Mouse (Mus musculus) myocyte (in vitro differentiated cells): ENCODE data around the gene Itsn1.

Experiments used
- CEBPB ChIP-seq: IDR thresholded peaks from 2 replicates; pipeline ENCODE4 v1.6.1; 2011; ENCODE audit warnings: mild to moderate bottlenecking, moderate library complexity; ENCODE audit not compliant: poor library complexity, insufficient read depth, severe bottlenecking
- E2F4 ChIP-seq: IDR thresholded peaks from one replicate; pipeline ENCODE4 v1.6.1; 2011; ENCODE audit warnings: mild to moderate bottlenecking, control low read depth, moderate library complexity; ENCODE audit not compliant: insufficient read depth
- MAX ChIP-seq: IDR thresholded peaks from one replicate; pipeline ENCODE4 v1.6.1; 2011; ENCODE audit warnings: low read depth, mild to moderate bottlenecking, control low read depth
- MYOD1 ChIP-seq, 3 experiments: IDR thresholded peaks; one replicate each; pipeline ENCODE4 v1.6.1; 2011; ENCODE audit warnings: control low read depth in 2 of 3, low read depth in 2 of 3, mild to moderate bottlenecking in 2 of 3, moderate library complexity in 1 of 3; ENCODE audit not compliant: insufficient read length in 2 of 3, control insufficient read depth in 1 of 3
- MYOG ChIP-seq, 3 experiments: IDR thresholded peaks; one replicate each; pipeline ENCODE4 v1.6.1; 2011; ENCODE audit warnings: control low read depth in 2 of 3, low read depth in 2 of 3, mild to moderate bottlenecking in 2 of 3; ENCODE audit not compliant: insufficient read length in 2 of 3, control insufficient read depth in 1 of 3, insufficient read depth in 1 of 3
- POLR2A ChIP-seq: IDR thresholded peaks from one replicate; pipeline ENCODE4 v1.6.1; 2011; ENCODE audit warnings: low read depth, mild to moderate bottlenecking, control low read depth, moderate library complexity; ENCODE audit not compliant: insufficient read length
- POLR2AphosphoS2 ChIP-seq: IDR thresholded peaks from one replicate; pipeline ENCODE4 v1.6.1; 2011; ENCODE audit warnings: low read depth, control low read depth; ENCODE audit not compliant: insufficient read length
- REST ChIP-seq: IDR thresholded peaks from one replicate; pipeline ENCODE4 v1.6.1; 2011; ENCODE audit warnings: mild to moderate bottlenecking, control low read depth, moderate library complexity; ENCODE audit not compliant: insufficient read depth, insufficient read length
- SRF ChIP-seq: IDR thresholded peaks from one replicate; pipeline ENCODE4 v1.6.1; 2011; ENCODE audit warnings: low read depth; ENCODE audit not compliant: control insufficient read depth, insufficient read length
- TCF12 ChIP-seq: IDR thresholded peaks from one replicate; pipeline ENCODE4 v1.6.1; 2011; ENCODE audit warnings: mild to moderate bottlenecking, control low read depth; ENCODE audit not compliant: poor library complexity, insufficient read depth, severe bottlenecking
- TCF3 ChIP-seq: IDR thresholded peaks from one replicate; pipeline ENCODE4 v1.6.1; 2011; ENCODE audit warnings: low read depth, control low read depth; ENCODE audit not compliant: insufficient read length
- USF1 ChIP-seq: IDR thresholded peaks from one replicate; pipeline ENCODE4 v1.6.1; 2011; ENCODE audit warnings: low read depth, mild to moderate bottlenecking, control low read depth, moderate library complexity

- TF ChIP-seq REST (no peak), E2F4 (no peak), POLR2A (no peak), MAX (no peak), USF1 (no peak), POLR2AphosphoS2 (no peak), CEBPB (no peak), TCF12 (no peak), TCF3 (no peak), MYOD1 (IDR thresholded peaks at IDR 0.05; ENCODE audit: control insufficient read depth in 1 of 3, insufficient read length in 2 of 3, low read depth in 2 of 3) (no peak), MYOG (IDR thresholded peaks at IDR 0.05; ENCODE audit: control insufficient read depth in 1 of 3, insufficient read depth in 1 of 3, insufficient read length in 2 of 3, low read depth in 2 of 3) (no peak), SRF (no peak)
Measured at GRCm38 (mm10) chr16:91932082-91932690, 203.1 kb downstream of the Itsn1 start.
